Mouse (Mus musculus): ENCODE results near the gene Osbpl9. TPM values are rescaled to one million over a fixed set of nuclear protein-coding genes. Genes with fewer than 3 reads are reported as not detected.

Gene Osbpl9
- polyA plus RNA-seq, 1 experiment from 2014 or later = 55.1 TPM

GRCm38 (mm10) chr4:109014091-109014490 is 188.0 kb downstream of the Osbpl9 start:
- no peak overlapping the region for H3K27ac ChIP-seq
- ATAC-seq (ENCODE audit: insufficient read depth, low FRiP score, low read depth) = no peak

More at GRCm38 (mm10) chr4:109014091-109014490, 188.0 kb downstream of the Osbpl9 start:
- Histone ChIP-seq H3K4me2 (no peak overlapping the region), H3K4me3 (replicated peaks) (no peak overlapping the region), H3K4me1 (no peaks in the 10 kb centered on the region), H3K9me3 (no peaks in the 10 kb centered on the region), H3K27me3 (replicated peaks) (no peaks in the 10 kb centered on the region), H3K9ac (no peak overlapping the region), H3K36me3 (peaks cover 5% of the 10 kb centered on the region; the same call in 1 of the 2 replicates)
- 88% methylated on average over 4 of the region's 4 CpGs for WGBS

MicroRNA genes within 50 kb of the gene (microRNA counts, 519-probe panel; counts per million panel counts)
- microRNA mmu-miR-761 = 2,417 counts per million, percentile 52 among the panel's probes with 10 or more counts

Small RNA genes within 50 kb of the gene (microRNA-seq; reads per million reads assigned to microRNA genes)
- not detected for gene Mir761

Other genes starting within 250 kb of the Osbpl9 start
- gene Nrd1, start 201.6 kb downstream of the Osbpl9 start, polyA plus RNA-seq (2015; fragmentation: Nextera tagmentation; extraction: Ambion mirVana) = 59.9 and 65.6 TPM in 2 replicates
- 0.19 TPM in 2 replicates for gene Calr4, start 32.2 kb upstream of the Osbpl9 start, polyA plus RNA-seq (2015; fragmentation: Nextera tagmentation; extraction: Ambion mirVana)
- gene Eps15, start 78.0 kb upstream of the Osbpl9 start, polyA plus RNA-seq (2015; fragmentation: Nextera tagmentation; extraction: Ambion mirVana) = 30.2 and 34.8 TPM in 2 replicates
- 21.3 and 30.0 TPM in 2 replicates for gene Ttc39a, start 204.4 kb upstream of the Osbpl9 start, polyA plus RNA-seq (2015; fragmentation: Nextera tagmentation; extraction: Ambion mirVana)

Data from stomach, embryonic 15.5 days (tissue).